8 mouse cellular contexts compared by ENCODE assay signal in genomic region chr17:48097011-48097742, GRCm38 (mm10). TPM values are rescaled to one million over a fixed set of nuclear protein-coding genes. Genes with fewer than 3 reads are reported as not detected.
DNase-seq lines count a peak whose midpoint lies in the region; ATAC-seq lines count a peak whose summit lies in the region.

No protein-coding gene starts in this region.

- peak; percentile 53 for ATAC-seq in CD4-positive, CD25-positive, alpha-beta regulatory T cell, adult 4 months
- peak; percentile 45 for ATAC-seq in limb, embryonic 11.5 days (ENCODE audit: insufficient number of reproducible peaks, low FRiP score, low TSS enrichment, low read depth)

- H3K36me3 ChIP-seq in limb, embryonic 11.5 days (ENCODE audit: control insufficient read depth, insufficient read depth, low read length): no peaks in the 10 kb centered on the region
- H3K36me3 ChIP-seq in splenic B cell, adult 2 months (ENCODE audit: control insufficient read depth, insufficient read depth, low read length, poor library complexity, severe bottlenecking): no peaks in the 10 kb centered on the region

- DNase-seq in adrenal gland, adult (ENCODE audit: inconsistent age in 2 of 2, low spot score in 1 of 2): peak; percentile 41 to 79
- no peak for DNase-seq in adrenal gland, postnatal 4 days (ENCODE audit: low spot score in 2 of 2)
- peak; percentile 81 for DNase-seq in embryo, embryonic 9.5 days (ENCODE audit: extremely low spot score)
- peak; percentile 66 for DNase-seq in heart, postnatal 4 days
- DNase-seq in limb, embryonic 11.5 days (ENCODE audit: low spot score): peak; percentile 79
- peak; percentile 77 for DNase-seq in mesoderm, embryonic 11.5 days (ENCODE audit: low read depth, low spot score)
- peak; percentile 84 for DNase-seq in splenic B cell, adult 2 months (ENCODE audit: low read depth, low spot score)

- H3K4me1 ChIP-seq in limb, embryonic 11.5 days (ENCODE audit: control insufficient read depth, insufficient read depth, low read length): peaks cover 45% of the 10 kb centered on the region

- peak overlapping the region; percentile 36; the same call in 1 of the 2 replicates for H3K27ac ChIP-seq in limb, embryonic 11.5 days (replicated peaks; ENCODE audit: low read depth, low read length)

- H3K9ac ChIP-seq in limb, embryonic 11.5 days (ENCODE audit: low read length): peak overlapping the region; percentile 27; the same call in 1 of the 2 replicates

- peak overlapping the region; percentile 26 for H3K4me3 ChIP-seq in limb, embryonic 11.5 days (ENCODE audit: low read depth, low read length)

- peaks cover 45% of the 10 kb centered on the region for H3K27me3 ChIP-seq in limb, embryonic 11.5 days (ENCODE audit: control insufficient read depth, insufficient read depth, low read length)
- no peaks in the 10 kb centered on the region; the same call in 1 of the 2 replicates for H3K27me3 ChIP-seq in splenic B cell, adult 2 months (ENCODE audit: control insufficient read depth, insufficient read depth, low read length, poor library complexity, severe bottlenecking)

- H3K4me2 ChIP-seq in limb, embryonic 11.5 days (ENCODE audit: low read depth, severe bottlenecking): peak overlapping the region; percentile 77

- under 1% methylated on average over 37 of the region's 41 CpGs for WGBS in limb, embryonic 11.5 days

- H3K9me3 ChIP-seq in limb, embryonic 11.5 days (ENCODE audit: control insufficient read depth, low read length): peaks cover 2% of the 10 kb centered on the region; the same call in 1 of the 2 replicates

RNA-seq across cellular contexts. Expression of gene 1700067P10Rik, which starts 8.1 kb away (rescaled TPM):
- total RNA-seq in adrenal gland, postnatal 4 days (2021): not detected
- polyA plus RNA-seq in CD4-positive, CD25-positive, alpha-beta regulatory T cell, adult 4 months (2017; shearing (Covaris generic)): not detected
- total RNA-seq in heart, postnatal 4 days (2021): not detected
- not detected in 2 replicates for polyA plus RNA-seq in limb, embryonic 11.5 days (2014; fragmentation: Nextera tagmentation; extraction: Ambion mirVana)

RNA-seq across cellular contexts. Expression of gene 9830107B12Rik, which starts 48.9 kb away (rescaled TPM):
- under 1 TPM in 1 of 2 experiments, not detected in 1; 0.28 TPM for total RNA-seq in adrenal gland, postnatal 4 days (2021)
- not detected for polyA plus RNA-seq in CD4-positive, CD25-positive, alpha-beta regulatory T cell, adult 4 months (2017; shearing (Covaris generic))
- not detected for total RNA-seq in heart, postnatal 4 days (2021)
- polyA plus RNA-seq in limb, embryonic 11.5 days (2014; fragmentation: Nextera tagmentation; extraction: Ambion mirVana): not detected in 2 replicates

RNA-seq across cellular contexts. Expression of gene 1700122O11Rik, which starts 59.1 kb away (rescaled TPM):
- total RNA-seq in adrenal gland, postnatal 4 days (2021): under 1 TPM in 1 of 2 experiments, not detected in 1; 0.56 TPM
- polyA plus RNA-seq in CD4-positive, CD25-positive, alpha-beta regulatory T cell, adult 4 months (2017; shearing (Covaris generic)): not detected
- total RNA-seq in heart, postnatal 4 days (2021): not detected
- polyA plus RNA-seq in limb, embryonic 11.5 days (2014; fragmentation: Nextera tagmentation; extraction: Ambion mirVana): not detected in 2 replicates

Comparison
In these comparisons a context has a peak if more than half of its experiments do, and no peak if none do; other contexts are left out.
1. DNase-seq: peak in adrenal gland, adult (2 of 2), embryo, embryonic 9.5 days (single experiment), heart, postnatal 4 days (single experiment), limb, embryonic 11.5 days (single experiment), mesoderm, embryonic 11.5 days (single experiment) and splenic B cell, adult 2 months (single experiment); none in adrenal gland, postnatal 4 days (0 of 2).